Mouse (Mus musculus): ENCODE results near the gene Ager.
A peak's percentile ranks its signal among the peaks of the same experiment; 100 is the strongest.

GRCm38 (mm10) chr17:34586796-34587422, 10.8 kb upstream of the Ager start:
- TF ChIP-seq POLR2A (IDR thresholded peaks at IDR 0.05; ENCODE audit: insufficient read depth, low read length), result peak; percentile 33
- TF ChIP-seq CTCF (IDR thresholded peaks at IDR 0.05; ENCODE audit: low read depth, low read length), result no peak
